Mouse (Mus musculus) embryonic facial prominence, embryonic 11.5 days (tissue): ENCODE measurements around the gene Slc6a11. TPM values are rescaled to one million over a fixed set of nuclear protein-coding genes. Genes with fewer than 3 reads are reported as not detected.

Experiments used
- ATAC-seq: fragments of 200-750 bp; cut with Nextera tagmentation; replicated peaks from 2 replicates; pipeline ENCODE4 v1.8.0; 2017; ENCODE audit warnings: low read depth; ENCODE audit not compliant: insufficient number of reproducible peaks, low FRiP score, low TSS enrichment
- DNase-seq: peaks from one replicate; pipeline ENCODE4 v3.0.0-alpha.2; 2015; ENCODE audit warnings: low spot score
- H3K27ac ChIP-seq: fragments of 300-500 bp; sonication (generic); replicated peaks from 2 replicates; pipeline ENCODE4 v1.5.1; 2014; ENCODE audit warnings: mild to moderate bottlenecking, low read depth, low read length, control low read depth
- H3K27me3 ChIP-seq: fragments of 300-500 bp; sonication (generic); 2 replicates; pipeline ENCODE4 v1.6.1; 2014; ENCODE audit warnings: mild to moderate bottlenecking, low read length, moderate library complexity, mixed read lengths; ENCODE audit not compliant: control insufficient read depth, insufficient read depth
- H3K36me3 ChIP-seq: fragments of 300-500 bp; sonication (generic); replicated peaks from 2 replicates; pipeline ENCODE4 v1.6.1; 2014; ENCODE audit warnings: low read depth, mild to moderate bottlenecking, low read length, moderate library complexity, mixed read lengths; ENCODE audit not compliant: control insufficient read depth, insufficient read depth
- H3K4me1 ChIP-seq: fragments of 300-500 bp; sonication (generic); 2 replicates; pipeline ENCODE4 v1.6.1; 2014; ENCODE audit warnings: low read length, mixed read lengths; ENCODE audit not compliant: control insufficient read depth, insufficient read depth
- H3K4me2 ChIP-seq: fragments of 300-500 bp; sonication (generic); 2 replicates; pipeline ENCODE4 v1.6.1; 2014; ENCODE audit warnings: low read depth, mild to moderate bottlenecking, control low read depth, low read length, moderate library complexity
- H3K4me3 ChIP-seq: fragments of 300-500 bp; sonication (generic); 2 replicates; pipeline ENCODE4 v1.5.1; 2014; ENCODE audit warnings: low read depth, low read length, control low read depth
- H3K9ac ChIP-seq: fragments of 300-500 bp; sonication (generic); replicated peaks from 2 replicates; pipeline ENCODE4 v1.6.1; 2014; ENCODE audit warnings: mild to moderate bottlenecking, control low read depth, low read length
- H3K9me3 ChIP-seq: fragments of 300-500 bp; sonication (generic); replicated peaks from 2 replicates; pipeline ENCODE4 v1.6.1; 2016; ENCODE audit warnings: mild to moderate bottlenecking, low read length, inconsistent platforms, mixed read lengths; ENCODE audit not compliant: control insufficient read depth
- WGBS: fragments of 180-500 bp; shearing (Covaris S2); extraction: QIAGEN DNeasy Blood & Tissue Kit; methylation state at CpG from one replicate; pipeline ENCODE4 v1.1.7; 2014; 5-methylcytosine and 5-hydroxymethylcytosine counted together
- polyA plus RNA-seq: library from polyadenylated mRNA; unstranded; fragments of >200 nt; fragmentation: Nextera tagmentation; extraction: Ambion mirVana; gene quantifications from 2 replicates; pipeline ENCODE4 v1.2.1, GENCODE M21; 2014

Gene Slc6a11
- polyA plus RNA-seq, 1 experiment from 2014 or later = 0.14 TPM

- Histone ChIP-seq H3K27ac (no peak overlapping the region), H3K27me3 (peaks cover 4% of the 10 kb centered on the region; the same call in 1 of the 2 replicates), H3K4me3 (no peak overlapping the region), H3K4me2 (no peak overlapping the region), H3K4me1 (no peaks in the 10 kb centered on the region), H3K9me3 (no peaks in the 10 kb centered on the region), H3K9ac (no peak overlapping the region), H3K36me3 (no peaks in the 10 kb centered on the region)
- 68% methylated on average over 5 of the region's 5 CpGs for WGBS
- peak; percentile 52 for DNase-seq
- no peak for ATAC-seq
These were observed 5.5 kb upstream of the Slc6a11 start for GRCm38 (mm10) chr6:114125530-114125929.

GRCm38 (mm10) chr6:114132472-114132871, 1.4 kb downstream of the Slc6a11 start:
- H3K27ac ChIP-seq = no peak overlapping the region
- H3K4me3 ChIP-seq = no peak overlapping the region
- H3K4me1 ChIP-seq = peaks cover 3% of the 10 kb centered on the region; the same call in 1 of the 2 replicates
- H3K27me3 ChIP-seq = peaks cover 24% of the 10 kb centered on the region
- DNase-seq (no peak), ATAC-seq (no peak)
- WGBS = 61% methylated on average over 3 of the region's 3 CpGs
- no peaks in the 10 kb centered on the region for H3K36me3 ChIP-seq
- no peaks in the 10 kb centered on the region for H3K9me3 ChIP-seq
- no peak overlapping the region for H3K9ac ChIP-seq
- no peak overlapping the region for H3K4me2 ChIP-seq

GRCm38 (mm10) chr6:114132916-114133315, 1.9 kb downstream of the Slc6a11 start:
- DNase-seq (no peak), ATAC-seq (no peak)
- Histone ChIP-seq H3K9me3 (no peaks in the 10 kb centered on the region), H3K27me3 (peaks cover 24% of the 10 kb centered on the region), H3K4me2 (no peak overlapping the region), H3K4me1 (peaks cover 3% of the 10 kb centered on the region; the same call in 1 of the 2 replicates), H3K27ac (no peak overlapping the region), H3K36me3 (no peaks in the 10 kb centered on the region), H3K9ac (no peak overlapping the region), H3K4me3 (no peak overlapping the region)
- WGBS = 82% methylated on average over 8 of the region's 8 CpGs

- H3K9me3 ChIP-seq = no peaks in the 10 kb centered on the region
- 78% methylated on average over 8 of the region's 8 CpGs for WGBS
- no peak for ATAC-seq
- DNase-seq = no peak
- no peaks in the 10 kb centered on the region for H3K36me3 ChIP-seq
- no peaks in the 10 kb centered on the region for H3K4me1 ChIP-seq
- no peak overlapping the region for H3K4me2 ChIP-seq
- no peak overlapping the region for H3K9ac ChIP-seq
- no peaks in the 10 kb centered on the region for H3K27me3 ChIP-seq
- H3K4me3 ChIP-seq = no peak overlapping the region
- H3K27ac ChIP-seq = no peak overlapping the region
These were observed 7.9 kb downstream of the Slc6a11 start for GRCm38 (mm10) chr6:114138970-114139369.

- ATAC-seq (no peak), DNase-seq (no peak)
- WGBS = 74% methylated on average over 3 of the region's 3 CpGs
- no peaks in the 10 kb centered on the region for H3K9me3 ChIP-seq
- no peak overlapping the region for H3K4me2 ChIP-seq
- H3K27me3 ChIP-seq = no peaks in the 10 kb centered on the region
- no peaks in the 10 kb centered on the region for H3K36me3 ChIP-seq
- H3K27ac ChIP-seq = no peak overlapping the region
- no peak overlapping the region for H3K9ac ChIP-seq
- no peaks in the 10 kb centered on the region for H3K4me1 ChIP-seq
- no peak overlapping the region for H3K4me3 ChIP-seq
These were observed 10.4 kb downstream of the Slc6a11 start for GRCm38 (mm10) chr6:114141481-114141880.

GRCm38 (mm10) chr6:114142480-114142879, 11.4 kb downstream of the Slc6a11 start:
- Histone ChIP-seq H3K9me3 (no peaks in the 10 kb centered on the region), H3K4me3 (no peak overlapping the region), H3K4me1 (no peaks in the 10 kb centered on the region), H3K27me3 (no peaks in the 10 kb centered on the region), H3K27ac (no peak overlapping the region), H3K9ac (no peak overlapping the region), H3K36me3 (no peaks in the 10 kb centered on the region), H3K4me2 (no peak overlapping the region)
- ATAC-seq (no peak), DNase-seq (no peak)
- 89% methylated on average over 11 of the region's 11 CpGs for WGBS

- Histone ChIP-seq H3K27me3 (no peaks in the 10 kb centered on the region), H3K4me1 (no peaks in the 10 kb centered on the region), H3K9ac (no peak overlapping the region), H3K9me3 (no peaks in the 10 kb centered on the region), H3K4me3 (no peak overlapping the region), H3K36me3 (no peaks in the 10 kb centered on the region), H3K4me2 (no peak overlapping the region), H3K27ac (no peak overlapping the region)
- 59% methylated on average over 2 of the region's 2 CpGs for WGBS
- DNase-seq (no peak), ATAC-seq (no peak)
These were observed 12.5 kb downstream of the Slc6a11 start for GRCm38 (mm10) chr6:114143544-114143943.

GRCm38 (mm10) chr6:114144447-114145105, 13.5 kb downstream of the Slc6a11 start:
- H3K9me3 ChIP-seq = no peaks in the 10 kb centered on the region
- 76% methylated on average over 6 of the region's 6 CpGs for WGBS
- no peaks in the 10 kb centered on the region for H3K4me1 ChIP-seq
- no peaks in the 10 kb centered on the region for H3K36me3 ChIP-seq
- no peak overlapping the region for H3K4me3 ChIP-seq
- H3K9ac ChIP-seq = no peak overlapping the region
- ATAC-seq (no peak), DNase-seq (no peak)
- H3K27me3 ChIP-seq = no peaks in the 10 kb centered on the region
- H3K27ac ChIP-seq = no peak overlapping the region
- H3K4me2 ChIP-seq = no peak overlapping the region
